Mouse (Mus musculus) WW6 (cell line): ENCODE results near the gene Chl1.

ENCODE experiments used
- DNase-seq: peaks from one replicate; pipeline ENCODE4 v3.0.0-alpha.2; 2013; ENCODE audit warnings: low read depth, low spot score

The Chl1 gene

GRCm38 (mm10) chr6:103665206-103665605 is 154.8 kb downstream of the Chl1 start:
- DNase-seq, result no peak

DNA sequence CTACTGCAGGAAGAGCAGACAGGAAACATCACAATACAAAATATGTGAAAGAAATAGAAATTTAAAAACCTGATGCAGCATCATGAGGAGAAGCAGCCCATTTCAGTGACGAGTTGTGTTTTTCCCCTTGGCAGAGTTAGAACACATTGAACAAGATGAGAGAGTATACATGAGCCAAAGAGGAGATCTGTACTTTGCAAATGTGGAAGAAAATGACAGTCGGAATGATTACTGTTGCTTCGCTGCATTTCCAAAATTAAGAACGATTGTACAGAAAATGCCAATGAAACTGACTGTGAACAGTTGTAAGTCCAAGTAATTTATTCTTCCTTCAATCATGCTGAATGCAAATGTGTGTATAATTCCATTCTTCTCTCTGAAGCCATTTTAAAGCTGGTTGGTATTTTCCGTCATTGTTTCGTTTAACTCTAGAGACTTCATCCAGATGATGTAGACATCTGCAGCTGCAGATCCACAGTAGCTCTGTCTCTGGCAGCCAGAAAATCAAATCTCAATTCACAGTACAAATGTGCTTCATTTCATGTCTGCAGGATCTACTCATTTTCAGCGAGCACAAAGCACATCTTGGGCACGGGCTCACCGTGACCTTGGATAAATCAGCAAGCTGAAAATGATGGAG is 155.4 kb downstream of the Chl1 start:
- no peak for DNase-seq

- DNase-seq, result no peak
These were observed 162.7 kb downstream of the Chl1 start for GRCm38 (mm10) chr6:103673111-103673510.

GRCm38 (mm10) chr6:103674332-103674731 is 163.9 kb downstream of the Chl1 start:
- no peak for DNase-seq

- DNase-seq, result no peak
These were observed 164.8 kb downstream of the Chl1 start for GRCm38 (mm10) chr6:103675145-103675544.

DNA sequence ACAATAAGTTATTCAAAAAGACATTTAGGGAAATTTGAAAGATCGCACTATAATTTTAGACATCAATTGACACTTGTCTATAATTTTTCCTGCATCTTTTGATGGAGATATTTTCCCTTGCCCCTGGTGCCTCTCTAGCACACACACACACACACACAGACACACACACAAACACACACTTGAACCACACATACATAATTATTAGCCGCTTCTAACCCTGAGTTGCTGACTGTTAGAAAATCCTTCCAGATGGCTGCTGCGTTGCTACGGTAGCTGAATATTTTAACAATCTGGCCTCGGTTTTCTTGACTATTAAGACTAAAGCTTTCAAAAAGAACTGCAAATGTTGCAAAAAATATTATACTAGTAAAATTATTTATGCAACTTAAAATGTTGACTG is 166.3 kb downstream of the Chl1 start:
- DNase-seq, result no peak

DNA sequence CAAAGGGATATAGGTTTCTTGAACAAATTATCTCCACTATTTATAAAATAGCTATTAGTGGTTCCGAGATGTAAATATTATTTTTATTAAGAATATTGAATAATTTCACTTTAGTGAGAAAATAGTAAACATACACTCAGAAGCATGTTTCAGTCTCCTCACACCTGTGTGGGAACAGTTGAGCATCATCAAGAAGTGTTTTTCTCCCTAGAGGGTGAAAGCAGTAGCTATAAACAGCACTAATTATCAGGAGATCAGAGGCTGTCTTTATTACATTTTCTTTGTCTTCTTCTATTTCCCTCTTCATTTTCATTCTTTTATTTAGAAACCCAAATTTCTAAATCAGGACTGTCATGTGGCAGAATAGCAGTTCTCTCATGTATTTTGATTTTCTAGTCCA is 166.7 kb downstream of the Chl1 start:
- no peak for DNase-seq

- peak; percentile 7 for DNase-seq
These were observed 172.6 kb downstream of the Chl1 start for GRCm38 (mm10) chr6:103682854-103683574.

GRCm38 (mm10) chr6:103692511-103692910 is 182.1 kb downstream of the Chl1 start:
- DNase-seq, result no peak

DNA sequence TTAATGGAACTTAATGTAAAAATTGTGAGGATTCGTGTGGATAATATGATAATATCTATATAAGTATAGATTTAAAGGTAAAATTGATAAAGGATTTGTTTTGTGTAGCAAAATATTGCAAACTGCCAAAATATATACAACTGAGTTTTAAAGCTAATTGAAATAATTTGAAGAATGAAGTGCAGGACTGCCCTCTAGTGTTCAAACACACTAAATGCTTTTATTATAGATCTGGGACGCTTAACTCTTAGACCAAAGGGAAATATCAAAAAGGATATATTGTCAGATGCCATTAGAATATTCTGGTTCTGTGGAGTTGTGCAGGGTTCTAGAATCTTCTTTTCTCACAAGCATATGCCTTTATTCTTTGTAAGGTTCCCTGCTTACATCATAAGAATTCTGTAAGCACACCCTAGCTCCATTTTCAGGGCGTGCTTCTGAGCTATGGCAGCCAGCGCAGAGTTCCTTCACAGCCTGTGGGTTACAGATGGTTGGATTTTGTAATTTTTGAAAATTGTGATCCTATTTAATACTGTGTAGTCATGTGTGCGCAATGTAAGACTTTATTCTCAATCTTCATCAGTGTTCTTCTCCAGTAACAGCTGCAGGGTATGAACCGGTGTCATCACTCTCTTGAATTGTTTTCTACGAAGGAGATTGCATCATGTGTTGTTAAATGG is 187.1 kb downstream of the Chl1 start:
- no peak for DNase-seq

- DNase-seq, result no peak
These were observed 189.1 kb downstream of the Chl1 start for GRCm38 (mm10) chr6:103699482-103699881.

DNA sequence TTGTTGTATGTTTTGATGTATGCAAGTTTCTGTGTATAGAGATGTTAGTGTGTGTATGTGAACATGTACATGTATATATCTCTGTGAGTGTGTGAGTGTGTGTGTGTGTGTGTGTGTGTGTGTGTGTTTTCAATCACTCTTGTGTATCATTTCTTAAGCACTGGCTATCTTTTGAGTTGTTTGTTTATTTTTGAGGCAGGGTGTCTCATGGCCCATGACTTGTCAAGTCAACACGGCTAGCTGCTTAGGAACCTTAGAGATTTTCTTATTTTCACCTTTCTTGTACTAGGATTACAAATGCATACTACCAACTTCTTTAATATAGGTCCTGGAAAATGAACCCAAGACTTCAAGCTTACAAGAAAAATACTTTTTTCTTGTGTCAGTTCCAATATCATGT is 189.5 kb downstream of the Chl1 start:
- no peak for DNase-seq

DNA sequence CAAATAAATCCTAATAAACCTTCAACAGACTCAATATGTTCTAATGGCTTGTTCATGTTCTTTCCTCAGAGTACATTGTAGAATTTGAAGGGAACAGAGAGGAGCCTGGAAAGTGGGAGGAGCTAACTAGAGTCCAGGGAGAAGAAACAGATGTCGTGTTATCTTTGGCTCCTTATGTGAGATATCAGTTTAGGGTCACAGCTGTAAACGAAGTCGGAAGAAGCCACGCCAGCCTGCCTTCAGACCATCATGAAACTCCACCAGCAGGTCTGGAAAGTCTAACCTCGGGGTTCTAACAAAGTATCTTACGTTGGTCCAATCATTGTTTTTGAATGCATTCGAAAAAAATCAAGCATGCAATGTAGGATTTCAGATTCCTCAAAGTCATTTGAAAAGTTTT is 189.9 kb downstream of the Chl1 start:
- no peak for DNase-seq

- DNase-seq, result no peak
These were observed 196.0 kb downstream of the Chl1 start for GRCm38 (mm10) chr6:103706366-103706765.

DNA sequence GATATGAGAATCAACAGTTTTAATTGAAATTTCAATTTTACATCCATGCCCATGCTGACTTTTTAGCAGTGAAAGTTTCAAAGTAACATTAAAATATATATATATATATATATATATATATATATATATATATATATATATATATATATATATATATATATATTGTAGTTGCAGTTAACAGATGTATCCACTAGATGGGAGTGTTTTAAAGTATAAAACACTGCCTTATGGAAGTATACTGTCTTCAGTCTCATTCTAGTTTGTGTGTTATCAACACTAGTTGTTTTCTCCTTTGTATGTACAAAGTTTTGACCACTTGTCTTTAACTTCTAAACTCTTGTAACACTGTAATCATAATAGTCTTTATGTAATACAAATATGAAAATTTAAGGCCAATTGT is 228.9 kb downstream of the Chl1 start:
- DNase-seq, result no peak

DNA sequence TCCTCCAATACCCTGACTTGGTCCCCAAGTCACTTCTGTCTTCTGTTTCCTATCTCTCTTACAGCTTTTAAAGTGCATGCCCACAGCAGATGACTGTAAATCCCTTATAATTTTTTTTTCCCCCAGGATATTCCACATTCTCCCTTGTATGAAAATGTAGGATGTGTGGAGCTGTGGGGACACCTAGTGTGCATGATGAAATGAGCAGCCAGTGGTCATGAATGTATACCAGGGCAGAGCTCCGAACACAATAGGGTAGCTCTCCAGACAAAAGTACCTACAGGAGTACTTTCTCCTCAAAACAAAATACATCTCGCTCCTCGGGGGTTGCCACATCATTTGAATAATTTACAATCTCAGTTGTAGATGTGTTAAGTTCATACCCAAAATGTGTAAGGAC is 232.4 kb downstream of the Chl1 start:
- no peak for DNase-seq

GRCm38 (mm10) chr6:103746103-103746502 is 235.7 kb downstream of the Chl1 start:
- peak; percentile 9 for DNase-seq

DNA sequence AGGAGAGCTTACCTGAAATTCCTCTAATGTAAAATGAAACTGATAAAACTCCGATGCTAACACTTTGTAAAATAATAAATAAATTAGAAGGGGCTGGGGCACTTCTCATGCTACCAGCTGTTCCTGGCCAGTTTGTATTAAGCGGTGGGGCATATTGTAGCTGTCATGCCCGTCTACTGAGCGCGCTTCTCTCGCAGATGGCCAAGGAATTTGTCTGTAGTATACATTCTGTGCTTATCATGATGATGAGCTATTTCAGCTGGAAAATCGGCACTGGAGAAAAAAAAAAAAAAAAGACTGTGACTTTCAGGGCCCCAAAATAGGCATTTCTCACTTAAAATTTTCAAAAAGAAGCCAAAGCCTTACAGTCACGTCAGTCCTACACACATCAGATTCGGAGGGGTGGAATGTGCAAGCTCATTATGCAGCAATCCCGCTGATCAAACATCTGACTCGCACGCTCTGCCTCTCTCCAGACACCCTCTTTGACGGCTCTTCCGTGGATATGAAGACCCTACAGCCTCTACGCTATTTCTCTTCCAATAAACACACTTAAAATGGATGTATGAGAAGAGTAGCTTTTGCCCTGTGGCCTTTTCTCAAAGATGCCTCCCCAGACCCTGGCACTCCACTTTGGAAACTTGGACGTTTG is 238.9 kb downstream of the Chl1 start:
- DNase-seq, result no peak

DNA sequence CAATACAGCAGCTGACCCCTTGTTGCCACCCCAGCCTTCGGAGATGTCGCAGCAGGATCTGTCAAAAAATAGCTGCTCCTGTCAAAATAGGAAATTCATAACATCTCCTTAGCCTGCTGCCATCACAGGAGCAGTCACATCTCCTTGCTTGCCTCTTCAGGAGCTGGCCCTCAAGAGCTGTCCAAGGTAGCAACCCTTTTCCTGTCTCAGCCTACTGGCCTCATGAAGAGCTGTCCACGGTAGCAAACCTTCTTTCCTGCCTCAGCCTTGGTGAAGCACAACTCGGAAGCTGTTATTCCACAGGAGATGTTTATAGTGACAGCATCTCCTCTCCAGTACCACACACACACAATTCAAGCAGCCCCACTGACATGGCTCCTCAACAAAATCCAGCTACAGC is 243.5 kb downstream of the Chl1 start:
- DNase-seq, result peak; percentile 20

- DNase-seq, result no peak
These were observed 256.4 kb downstream of the Chl1 start for GRCm38 (mm10) chr6:103766830-103767229.

- DNase-seq, result no peak
These were observed 270.7 kb downstream of the Chl1 start for GRCm38 (mm10) chr6:103781058-103781457.

DNA sequence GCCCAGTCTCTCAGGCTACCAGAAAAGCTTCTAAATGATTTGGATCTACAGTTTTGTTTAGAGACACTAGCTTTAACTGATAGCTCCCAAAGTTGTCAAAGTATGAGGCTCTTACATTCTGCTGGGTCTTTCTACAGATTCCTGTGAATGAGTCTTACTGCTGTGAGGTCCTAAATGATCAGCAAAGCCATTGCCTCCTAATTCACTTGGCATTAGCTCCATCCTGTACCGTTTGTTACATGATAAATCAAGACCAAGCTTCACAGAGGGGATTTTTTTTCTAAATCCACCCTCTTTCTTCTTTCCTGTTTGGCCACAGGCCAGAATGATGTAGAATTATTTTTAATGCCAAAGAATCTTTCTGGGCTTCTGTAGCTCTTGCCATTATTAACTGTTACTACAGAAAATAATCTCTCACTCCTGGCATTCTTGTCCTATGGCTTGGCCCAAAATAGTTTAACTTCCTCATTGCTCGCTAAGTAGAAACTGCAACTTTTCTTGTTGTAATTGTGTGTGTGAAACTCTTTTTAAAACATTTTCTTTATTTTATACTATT is 280.8 kb downstream of the Chl1 start:
- no peak for DNase-seq
